Mouse (Mus musculus): ENCODE measurements around the gene Trank1. TPM values are rescaled to one million over a fixed set of nuclear protein-coding genes. Genes with fewer than 3 reads are reported as not detected.

The Trank1 gene
- 10.1 and 12.4 TPM in 2 replicates for polyA plus RNA-seq (2015; fragmentation: Nextera tagmentation; extraction: Ambion mirVana)

GRCm38 (mm10) chr9:111311031-111311842 lies at the start of gene Trank1:
TSS of gene Trank1 (plus strand) at chr9:111311739.
- H3K27me3 ChIP-seq (replicated peaks): peaks cover 40% of the 10 kb centered on the region
- peak; percentile 62 for ATAC-seq (ENCODE audit: low FRiP score)
- peak within 1 kb of the TSS; percentile 64 for H3K4me3 ChIP-seq (replicated peaks)
- H3K9ac ChIP-seq (replicated peaks): peak within 1 kb of the TSS; percentile 68
- H3K27ac ChIP-seq (replicated peaks): peak within 1 kb of the TSS; percentile 29
- peak within 1 kb of the TSS; percentile 74 for H3K4me2 ChIP-seq
- peaks cover 27% of the 10 kb centered on the region for H3K4me1 ChIP-seq
- 8% methylated on average over 72 of the region's 72 CpGs for WGBS
- no peaks in the 10 kb centered on the region for H3K36me3 ChIP-seq
- no peaks in the 10 kb centered on the region for H3K9me3 ChIP-seq (replicated peaks)

DNA sequence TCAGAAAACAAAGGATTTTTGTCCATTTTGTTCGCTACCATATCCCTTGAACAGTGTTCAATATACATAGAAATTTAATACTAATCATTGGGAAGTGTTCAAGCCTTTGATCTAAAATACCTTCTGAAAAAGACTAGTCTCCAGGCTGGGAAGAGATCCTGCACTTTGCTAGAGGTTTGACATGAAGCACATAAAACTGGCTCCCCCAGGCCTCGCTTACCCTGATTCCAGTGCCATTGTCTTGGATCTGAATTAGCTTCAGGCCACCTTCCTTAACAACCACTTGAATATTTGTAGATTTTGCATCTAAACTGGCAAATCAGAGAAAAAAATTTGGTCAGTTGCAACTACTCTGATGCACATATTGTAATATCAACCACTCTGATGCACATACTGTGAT lies 43.5 kb upstream of the Trank1 start:
- Histone ChIP-seq H3K9ac (replicated peaks) (no peak overlapping the region), H3K36me3 (peaks cover 21% of the 10 kb centered on the region), H3K4me2 (no peak overlapping the region), H3K4me1 (peaks cover 15% of the 10 kb centered on the region), H3K4me3 (replicated peaks) (no peak overlapping the region), H3K27ac (replicated peaks) (no peak overlapping the region), H3K9me3 (replicated peaks) (no peaks in the 10 kb centered on the region), H3K27me3 (replicated peaks) (no peaks in the 10 kb centered on the region)
- WGBS: 95% methylated on average over 2 of the region's 2 CpGs
- ATAC-seq (ENCODE audit: low FRiP score): no peak

DNA sequence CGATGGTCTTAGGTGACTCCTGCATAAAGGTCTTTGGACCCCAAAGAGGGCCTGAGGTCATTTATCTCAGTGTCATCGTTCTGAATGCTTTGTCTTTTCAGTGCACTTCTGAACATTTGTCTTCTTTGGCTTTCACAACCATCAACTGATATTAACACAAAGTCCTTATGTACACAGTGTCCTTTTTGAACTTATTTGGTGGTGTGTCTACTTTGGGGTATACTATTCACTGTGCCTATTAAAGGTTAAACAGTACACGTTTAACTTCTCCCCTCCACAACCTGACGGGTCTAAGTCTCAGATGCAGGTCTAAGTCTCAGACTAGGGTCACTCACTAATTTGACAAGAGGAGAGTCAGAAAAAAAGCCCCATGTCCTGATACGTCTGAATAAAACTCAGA lies 40.9 kb upstream of the Trank1 start:
- H3K27ac ChIP-seq (replicated peaks): peak overlapping the region; percentile 92
- H3K9ac ChIP-seq (replicated peaks): peak overlapping the region; percentile 56
- peak overlapping the region; percentile 79 for H3K4me3 ChIP-seq (replicated peaks)
- peaks cover 40% of the 10 kb centered on the region for H3K4me1 ChIP-seq
- H3K27me3 ChIP-seq (replicated peaks): no peaks in the 10 kb centered on the region
- peak overlapping the region; percentile 65 for H3K4me2 ChIP-seq
- H3K36me3 ChIP-seq: peaks cover 11% of the 10 kb centered on the region
- no peaks in the 10 kb centered on the region for H3K9me3 ChIP-seq (replicated peaks)
- no peak for ATAC-seq (ENCODE audit: low FRiP score)
- WGBS: 6% methylated on average over 5 of the region's 5 CpGs

- Histone ChIP-seq H3K9me3 (replicated peaks) (no peaks in the 10 kb centered on the region), H3K4me2 (peak overlapping the region; percentile 65), H3K36me3 (peaks cover 12% of the 10 kb centered on the region), H3K27me3 (replicated peaks) (no peaks in the 10 kb centered on the region), H3K9ac (replicated peaks) (peak overlapping the region; percentile 56), H3K4me3 (replicated peaks) (peak overlapping the region; percentile 79), H3K27ac (replicated peaks) (peak overlapping the region; percentile 92), H3K4me1 (peaks cover 44% of the 10 kb centered on the region)
- ATAC-seq (ENCODE audit: low FRiP score): peak; percentile 87
- under 1% methylated on average over 31 of the region's 32 CpGs for WGBS
Observed at GRCm38 (mm10) chr9:111271056-111271433, 40.5 kb upstream of the Trank1 start.

DNA sequence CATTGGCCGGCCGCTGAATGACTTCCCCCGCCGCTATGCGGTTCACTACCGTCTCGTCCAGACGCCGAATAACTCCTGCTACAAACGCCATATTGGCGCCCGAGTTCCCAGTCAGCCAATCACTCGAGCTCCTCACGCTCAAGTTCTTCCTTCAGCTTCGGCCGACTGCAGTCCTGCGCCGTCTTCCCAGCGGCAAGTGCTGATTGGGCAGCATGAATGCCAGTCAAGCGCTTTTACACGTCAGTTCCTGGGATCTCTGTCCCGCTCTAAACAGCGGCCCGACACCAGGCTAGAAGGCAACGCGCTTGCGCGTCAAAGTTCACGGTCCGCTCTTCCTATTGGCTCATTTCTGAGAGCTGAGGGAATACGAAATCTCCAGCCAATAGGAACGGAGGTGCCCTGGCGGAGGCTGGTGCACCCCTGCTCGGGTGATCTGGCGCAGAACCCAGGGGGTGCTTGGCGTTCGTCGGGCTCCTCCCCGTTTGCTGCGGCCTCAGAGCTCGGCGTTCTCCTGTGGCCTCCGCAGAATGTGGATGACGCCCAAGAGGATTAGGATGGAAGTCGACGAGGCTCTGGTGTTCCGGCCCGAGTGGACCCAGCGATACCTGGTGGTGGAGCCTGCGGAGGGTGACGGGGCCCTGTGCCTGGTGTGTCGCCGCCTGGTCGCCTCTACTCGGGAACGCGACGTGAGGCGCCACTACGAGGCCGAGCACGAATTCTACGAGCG lies 39.9 kb upstream of the Trank1 start, which contains the start of the genes Mlh1 and Epm2aip1:
Mlh1 (minus strand) TSS at position 358 of the 727 bp plus-strand sequence.
Epm2aip1 (plus strand) TSS at position 496 of the 727 bp plus-strand sequence.
- Histone ChIP-seq H3K27ac (replicated peaks) (peak within 1 kb of the TSS; percentile 97), H3K9ac (replicated peaks) (peak within 1 kb of the TSS; percentile 86), H3K4me2 (peak within 1 kb of the TSS; percentile 86), H3K9me3 (replicated peaks) (no peaks in the 10 kb centered on the region), H3K27me3 (replicated peaks) (no peaks in the 10 kb centered on the region), H3K4me1 (peaks cover 50% of the 10 kb centered on the region), H3K4me3 (replicated peaks) (peak within 1 kb of the TSS; percentile 79), H3K36me3 (peaks cover 14% of the 10 kb centered on the region)
- peak; percentile 99 for ATAC-seq (ENCODE audit: low FRiP score)
- under 1% methylated on average over 59 of the region's 64 CpGs for WGBS

DNA sequence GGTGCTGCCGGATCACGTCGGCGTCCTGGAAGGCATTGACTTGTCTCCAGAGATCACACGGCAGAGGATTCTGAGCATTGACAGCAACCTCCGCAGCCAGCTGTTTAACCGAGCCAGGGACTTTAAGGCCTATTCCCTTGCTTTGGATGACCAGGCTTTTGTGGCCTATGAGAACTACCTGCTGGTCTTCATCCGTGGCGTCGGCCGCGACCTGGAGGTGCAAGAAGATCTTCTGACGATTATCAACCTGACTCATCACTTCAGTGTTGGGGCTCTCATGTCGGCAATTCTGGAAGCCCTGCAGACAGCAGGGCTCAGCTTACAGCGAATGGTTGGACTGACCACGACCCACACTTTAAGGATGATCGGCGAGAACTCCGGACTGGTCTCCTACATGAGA lies 39.2 kb upstream of the Trank1 start:
- H3K4me3 ChIP-seq (replicated peaks): peak overlapping the region; percentile 79
- peak overlapping the region; percentile 86 for H3K4me2 ChIP-seq
- ATAC-seq (ENCODE audit: low FRiP score): no peak
- WGBS: 13% methylated on average over 19 of the region's 19 CpGs
- H3K9ac ChIP-seq (replicated peaks): peak overlapping the region; percentile 86
- no peaks in the 10 kb centered on the region for H3K27me3 ChIP-seq (replicated peaks)
- H3K27ac ChIP-seq (replicated peaks): peak overlapping the region; percentile 97
- no peaks in the 10 kb centered on the region for H3K9me3 ChIP-seq (replicated peaks)
- H3K4me1 ChIP-seq: peaks cover 53% of the 10 kb centered on the region
- H3K36me3 ChIP-seq: peaks cover 12% of the 10 kb centered on the region

DNA sequence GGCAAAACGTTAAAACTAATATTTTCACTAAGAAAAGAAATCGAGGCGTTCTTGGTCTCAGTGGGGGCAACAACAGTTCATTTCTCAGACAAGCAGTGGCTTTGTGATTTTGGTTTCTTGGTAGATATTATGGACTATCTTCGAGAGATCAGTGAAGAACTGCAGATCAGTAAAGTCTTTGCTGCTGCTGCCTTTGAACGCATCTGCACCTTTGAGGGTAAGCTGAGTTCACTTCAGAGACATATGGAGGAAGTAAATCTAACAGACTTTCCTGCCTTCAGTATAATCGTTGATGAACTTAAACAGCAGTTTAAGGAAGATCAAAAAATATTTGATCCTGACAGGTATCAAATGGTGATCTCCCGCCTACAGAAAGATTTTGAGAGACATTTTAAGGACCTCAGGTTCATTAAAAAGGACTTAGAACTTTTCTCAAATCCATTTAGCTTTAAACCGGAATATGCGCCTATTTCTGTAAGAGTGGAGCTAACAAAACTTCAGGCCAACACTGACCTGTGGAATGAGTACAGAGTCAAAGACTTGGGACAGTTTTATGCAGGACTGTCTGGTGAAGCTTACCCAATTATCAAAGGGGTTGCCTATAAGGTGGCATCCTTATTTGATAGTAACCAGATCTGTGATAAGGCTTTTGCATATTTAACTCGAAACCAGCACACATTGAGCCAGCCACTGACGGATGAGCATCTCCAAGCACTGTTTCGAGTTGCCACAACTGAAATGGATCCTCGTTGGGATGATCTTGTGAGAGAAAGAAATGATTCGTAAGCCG lies 38.3 kb upstream of the Trank1 start:
- H3K36me3 ChIP-seq: peaks cover 17% of the 10 kb centered on the region
- peaks cover 56% of the 10 kb centered on the region for H3K4me1 ChIP-seq
- peak overlapping the region; percentile 86 for H3K4me2 ChIP-seq
- no peaks in the 10 kb centered on the region for H3K9me3 ChIP-seq (replicated peaks)
- peak overlapping the region; percentile 86; the same call in 1 of the 2 replicates for H3K9ac ChIP-seq (replicated peaks)
- WGBS: 76% methylated on average over 15 of the region's 15 CpGs
- peak overlapping the region; percentile 79 for H3K4me3 ChIP-seq (replicated peaks)
- H3K27ac ChIP-seq (replicated peaks): no peak overlapping the region
- no peak for ATAC-seq (ENCODE audit: low FRiP score)
- no peaks in the 10 kb centered on the region for H3K27me3 ChIP-seq (replicated peaks)

- Histone ChIP-seq H3K9me3 (replicated peaks) (no peaks in the 10 kb centered on the region), H3K4me1 (peaks cover 59% of the 10 kb centered on the region)
Observed at GRCm38 (mm10) chr9:111273958-111274357, 37.6 kb upstream of the Trank1 start.

DNA sequence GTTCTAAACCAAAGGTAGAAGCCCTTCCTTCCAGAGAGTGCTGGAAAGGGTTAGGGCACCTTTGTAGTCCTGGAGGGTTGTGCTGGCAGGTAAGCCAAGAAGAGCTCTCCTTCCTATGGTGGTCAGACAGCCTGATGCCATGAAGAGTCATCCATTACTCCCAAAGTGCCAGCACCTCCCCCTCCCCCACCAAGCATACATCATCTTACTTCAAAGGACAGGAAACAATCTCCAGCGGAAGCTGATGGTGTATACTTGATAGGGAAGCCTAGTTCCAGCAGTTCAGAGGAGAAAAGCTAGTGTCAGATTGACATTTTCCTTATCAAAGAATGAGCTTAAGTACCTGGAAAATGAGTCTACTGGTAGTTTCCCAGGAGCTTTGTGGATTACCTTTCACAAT lies 36.4 kb upstream of the Trank1 start:
- ATAC-seq (ENCODE audit: low FRiP score): no peak
- peak overlapping the region; percentile 10 for H3K4me3 ChIP-seq (replicated peaks)
- peaks cover 56% of the 10 kb centered on the region for H3K4me1 ChIP-seq
- H3K9me3 ChIP-seq (replicated peaks): no peaks in the 10 kb centered on the region
- H3K27me3 ChIP-seq (replicated peaks): no peaks in the 10 kb centered on the region
- peak overlapping the region; percentile 86 for H3K4me2 ChIP-seq
- H3K36me3 ChIP-seq: peaks cover 29% of the 10 kb centered on the region
- 0 out of 2 replicates have a peak overlapping the region, but pooled peaks have one; percentile 14 for H3K9ac ChIP-seq (replicated peaks)
- WGBS: 55% methylated on average over 1 of the region's 1 CpGs
- no peak overlapping the region for H3K27ac ChIP-seq (replicated peaks)

More at GRCm38 (mm10) chr9:111273958-111274357, 37.6 kb upstream of the Trank1 start:
- 86% methylated on average over 1 of the region's 1 CpGs for WGBS
- Histone ChIP-seq H3K27ac (replicated peaks) (no peak overlapping the region), H3K27me3 (replicated peaks) (no peaks in the 10 kb centered on the region), H3K36me3 (peaks cover 23% of the 10 kb centered on the region), H3K9ac (replicated peaks) (no peak overlapping the region), H3K4me3 (replicated peaks) (no peak overlapping the region; the same call in 1 of the 2 replicates), H3K4me2 (peak overlapping the region; percentile 86)
- no peak for ATAC-seq (ENCODE audit: low FRiP score)

- WGBS: 23% methylated on average over 3 of the region's 3 CpGs
- no peak for ATAC-seq (ENCODE audit: low FRiP score)
- Histone ChIP-seq H3K27ac (replicated peaks) (no peak overlapping the region), H3K36me3 (no peaks in the 10 kb centered on the region), H3K4me3 (replicated peaks) (no peak overlapping the region), H3K9me3 (replicated peaks) (no peaks in the 10 kb centered on the region), H3K27me3 (replicated peaks) (no peaks in the 10 kb centered on the region), H3K9ac (replicated peaks) (no peak overlapping the region), H3K4me2 (no peak overlapping the region), H3K4me1 (peaks cover 11% of the 10 kb centered on the region; the same call in 1 of the 2 replicates)
Observed at GRCm38 (mm10) chr9:111285061-111285460, 26.5 kb upstream of the Trank1 start.

GRCm38 (mm10) chr9:111285676-111286075 lies 25.9 kb upstream of the Trank1 start:
- ATAC-seq (ENCODE audit: low FRiP score): no peak
- no peaks in the 10 kb centered on the region for H3K27me3 ChIP-seq (replicated peaks)
- H3K4me2 ChIP-seq: no peak overlapping the region
- no peak overlapping the region for H3K27ac ChIP-seq (replicated peaks)
- H3K9me3 ChIP-seq (replicated peaks): no peaks in the 10 kb centered on the region
- 16% methylated on average over 5 of the region's 5 CpGs for WGBS
- peaks cover 16% of the 10 kb centered on the region; the same call in 1 of the 2 replicates for H3K4me1 ChIP-seq
- no peaks in the 10 kb centered on the region for H3K36me3 ChIP-seq
- no peak overlapping the region for H3K9ac ChIP-seq (replicated peaks)
- H3K4me3 ChIP-seq (replicated peaks): no peak overlapping the region
